Mouse (Mus musculus) c-Kit-positive CD71-positive TER-119-negative erythroid progenitor cells, embryonic 14.5 days (primary cell): ENCODE measurements around the gene Flt3l.
A peak's percentile ranks its signal among the peaks of the same experiment; 100 is the strongest.
"Not testable (repeated sequence)": the region's sequence is repeated elsewhere in the genome, so short reads cannot be mapped to it uniquely, and the experiment has no call there.

ENCODE experiments used
- DNase-seq: peaks from one replicate; pipeline ENCODE4 v3.0.0-alpha.2; 2013; ENCODE audit warnings: low read depth

The Flt3l gene

GRCm38 (mm10) chr7:45141914-45142313, 5.7 kb upstream of the Flt3l start:
- no peak for DNase-seq

DNA sequence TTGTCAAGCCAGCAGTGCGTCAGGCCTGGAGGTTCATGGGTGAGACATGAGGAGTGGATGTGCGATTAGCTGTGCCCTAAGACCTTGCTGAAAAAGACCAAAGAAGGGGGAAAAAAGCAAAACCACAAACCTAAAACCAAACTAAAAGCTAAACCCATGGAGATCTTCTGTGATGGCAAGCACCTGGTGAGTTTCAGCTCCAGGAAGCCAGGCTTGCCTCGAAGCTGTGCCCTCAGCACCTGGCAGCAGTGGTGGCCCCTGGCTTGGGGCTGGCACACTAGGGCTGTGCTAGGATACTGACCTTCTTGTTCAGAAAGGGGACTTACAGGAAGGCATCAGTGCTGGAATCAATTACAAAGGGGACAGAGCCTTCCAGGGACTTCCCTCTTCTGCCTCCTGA, 5.1 kb upstream of the Flt3l start:
- no peak for DNase-seq

DNA sequence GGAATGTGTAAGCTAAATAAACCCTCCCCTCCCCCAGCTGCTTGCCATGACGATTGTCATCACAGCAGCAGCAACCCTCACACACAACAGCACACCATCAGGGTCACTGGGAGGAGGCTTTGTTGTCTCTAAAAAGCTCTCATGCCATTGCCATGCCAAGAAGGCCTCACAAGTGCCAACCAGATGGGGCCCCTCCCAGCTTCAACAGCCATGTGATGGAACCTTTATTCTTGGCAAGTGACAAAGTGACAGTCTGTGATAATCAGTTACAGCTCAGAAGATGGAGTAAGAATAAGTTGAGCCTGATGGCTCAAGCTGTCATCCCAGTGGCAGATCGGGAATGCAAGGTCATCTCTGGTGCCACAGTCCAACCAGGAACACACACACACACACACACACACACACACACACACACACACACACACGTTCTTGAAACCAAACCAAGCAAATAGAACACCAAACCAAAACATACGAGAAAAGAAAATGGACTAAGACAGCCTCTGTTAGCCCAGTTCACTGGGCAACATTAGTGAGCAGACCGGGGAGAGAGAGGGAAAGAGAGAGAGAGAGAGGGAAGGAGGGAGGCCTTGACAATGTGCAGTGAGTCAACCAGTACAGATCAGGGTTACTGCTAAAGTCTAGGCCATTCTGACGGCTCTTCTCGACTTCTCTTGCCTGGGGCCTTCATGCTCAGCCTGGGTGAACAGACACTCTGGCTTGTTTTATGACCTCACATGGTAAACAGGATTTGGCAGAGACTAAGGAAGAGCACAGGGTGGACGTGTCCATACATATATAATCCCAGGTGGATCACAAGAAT, 3.9 kb upstream of the Flt3l start:
- DNase-seq = no peak

DNA sequence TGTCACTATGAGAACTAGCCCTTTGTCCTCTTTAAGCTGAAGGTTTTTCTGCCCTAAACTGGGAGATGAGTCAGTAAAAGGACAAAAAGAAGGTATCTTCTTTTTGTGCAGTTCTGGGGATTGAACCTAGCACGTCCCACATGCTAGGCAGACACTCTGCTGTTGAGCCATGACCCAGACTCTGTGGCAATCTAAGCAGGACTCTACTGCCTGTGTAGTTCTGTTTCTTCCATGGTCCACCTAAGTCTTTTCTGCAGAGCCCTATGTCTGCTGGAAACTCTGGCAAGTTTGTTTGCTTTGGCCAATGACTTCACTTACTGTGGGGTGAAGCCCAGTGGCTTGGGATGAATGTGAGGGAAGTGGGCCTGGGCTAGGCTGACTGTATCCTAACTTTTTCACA, 2.2 kb upstream of the Flt3l start:
- no peak for DNase-seq

DNA sequence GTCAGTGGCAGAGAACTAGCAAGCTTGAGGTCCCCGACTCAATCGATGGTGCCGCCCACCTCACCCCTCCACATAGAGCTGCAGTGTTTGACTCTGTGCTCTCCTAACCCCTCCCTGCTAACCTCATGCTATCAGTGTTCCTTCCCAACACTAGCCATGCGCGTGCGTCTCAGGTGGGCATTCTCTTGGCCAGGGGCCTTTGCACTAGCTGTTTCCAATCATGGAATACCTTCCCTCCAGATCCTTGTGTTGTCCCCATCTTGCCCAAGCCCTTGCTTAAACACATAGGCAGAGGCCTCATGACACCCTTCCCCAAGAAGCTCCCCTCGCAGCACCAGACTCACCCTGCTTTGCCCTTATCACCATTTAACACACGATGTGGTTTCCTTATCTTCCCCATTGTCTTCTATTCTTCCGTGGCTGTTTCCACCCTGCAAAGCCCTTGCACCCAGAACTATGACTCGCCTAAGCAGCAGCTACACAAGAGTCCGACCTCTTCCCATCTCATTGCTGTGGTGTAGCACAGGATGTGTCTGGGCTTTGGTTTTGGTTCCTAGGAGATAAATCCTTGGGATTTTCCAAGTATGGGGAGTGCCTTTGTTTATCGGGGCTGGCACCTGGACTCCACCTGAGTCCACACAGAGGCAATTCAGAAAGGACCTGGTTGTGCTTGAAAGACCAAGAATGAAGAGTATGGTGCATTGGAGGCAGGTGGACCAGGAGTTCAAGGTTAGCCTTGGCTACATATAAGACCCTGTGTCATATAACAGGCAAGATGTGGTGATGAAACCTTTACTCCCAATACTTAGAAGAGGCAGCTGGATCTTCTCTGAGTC, 1.2 kb upstream of the Flt3l start:
- peak; percentile 87 for DNase-seq

DNA sequence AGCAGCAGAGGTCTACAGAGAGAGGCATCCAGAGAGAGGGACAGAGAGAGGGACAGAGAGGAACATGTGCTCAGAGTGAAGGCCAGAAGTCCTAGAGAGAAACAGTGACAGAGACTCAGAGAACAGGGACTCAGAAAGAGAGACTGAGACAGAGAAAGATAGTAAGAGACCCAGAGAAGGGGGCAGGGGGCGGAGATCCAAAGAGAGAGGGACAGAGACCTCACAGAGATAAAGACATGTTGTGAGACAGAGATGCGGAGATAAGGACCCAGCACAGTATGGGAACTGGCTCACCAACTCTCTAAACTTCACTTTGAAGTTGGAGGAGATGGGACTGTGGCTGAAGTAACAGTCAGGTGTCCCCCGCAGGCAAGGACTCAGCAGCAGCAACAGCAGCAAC, 862 bp downstream of the Flt3l start:
- no peak for DNase-seq

DNA sequence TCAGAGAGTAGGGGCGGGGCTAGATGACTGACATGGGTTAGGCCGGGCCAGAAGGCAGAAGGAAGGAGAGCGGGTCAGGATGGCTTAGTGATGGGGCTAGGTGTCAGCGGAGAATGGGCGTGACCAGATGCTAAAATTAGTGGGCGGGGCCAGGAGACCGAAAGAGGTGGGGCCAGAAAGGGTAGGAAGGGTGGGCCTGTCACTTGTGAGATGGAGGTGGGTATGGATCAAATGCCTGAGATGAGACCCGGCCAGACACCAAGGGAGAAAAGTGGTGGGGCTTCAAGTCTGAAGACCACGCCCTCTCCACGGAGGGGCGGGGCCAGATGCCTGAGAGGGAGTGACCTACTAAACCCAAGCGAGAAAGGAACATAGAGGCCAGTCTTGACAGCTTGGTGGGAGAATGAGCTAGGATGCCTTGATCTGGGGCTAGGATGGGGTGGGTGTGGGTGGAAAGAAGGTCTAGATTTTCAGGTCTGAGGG, 1.6 kb downstream of the Flt3l start:
- DNase-seq = peak; percentile 90

- no peak for DNase-seq
Observed at GRCm38 (mm10) chr7:45133446-45134159, 2.6 kb downstream of the Flt3l start.

GRCm38 (mm10) chr7:45131850-45132249, 4.4 kb downstream of the Flt3l start:
- no peak for DNase-seq

DNA sequence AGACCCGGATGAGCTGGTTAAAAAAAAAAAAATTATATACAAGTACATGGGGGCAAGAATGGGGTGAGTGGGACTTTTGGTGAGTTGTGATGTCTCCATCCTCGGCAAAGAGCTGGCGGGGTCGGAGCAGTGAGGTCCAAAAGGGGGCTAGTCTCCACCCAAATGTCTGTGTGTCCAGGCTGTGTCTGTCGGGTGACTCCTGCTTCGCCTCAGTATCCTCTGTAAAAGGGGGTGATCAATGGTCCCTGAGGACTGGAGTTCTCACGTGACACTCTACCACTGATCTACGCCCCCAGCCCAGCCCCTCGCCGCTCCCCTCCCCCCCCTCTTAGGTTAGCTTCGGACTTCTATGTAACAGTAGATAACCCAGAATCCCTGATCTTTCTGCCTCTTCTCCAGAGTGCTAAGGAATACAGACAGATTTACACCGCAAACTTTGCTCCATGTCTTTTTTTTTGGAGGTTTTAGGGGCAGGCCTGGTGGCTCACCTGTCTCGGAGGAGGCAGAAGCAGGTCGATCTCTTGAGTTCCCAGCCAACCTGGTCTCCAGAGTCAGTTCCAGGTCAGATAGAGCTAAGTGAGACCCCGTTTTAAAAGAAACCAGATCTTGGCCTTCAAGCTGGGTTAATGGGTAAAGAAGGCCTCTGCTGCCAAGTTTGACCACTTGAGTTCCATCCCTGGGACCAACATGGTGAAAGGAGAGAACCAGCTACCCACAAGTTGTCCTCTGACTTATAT, 6.3 kb downstream of the Flt3l start:
- DNase-seq = no peak

DNA sequence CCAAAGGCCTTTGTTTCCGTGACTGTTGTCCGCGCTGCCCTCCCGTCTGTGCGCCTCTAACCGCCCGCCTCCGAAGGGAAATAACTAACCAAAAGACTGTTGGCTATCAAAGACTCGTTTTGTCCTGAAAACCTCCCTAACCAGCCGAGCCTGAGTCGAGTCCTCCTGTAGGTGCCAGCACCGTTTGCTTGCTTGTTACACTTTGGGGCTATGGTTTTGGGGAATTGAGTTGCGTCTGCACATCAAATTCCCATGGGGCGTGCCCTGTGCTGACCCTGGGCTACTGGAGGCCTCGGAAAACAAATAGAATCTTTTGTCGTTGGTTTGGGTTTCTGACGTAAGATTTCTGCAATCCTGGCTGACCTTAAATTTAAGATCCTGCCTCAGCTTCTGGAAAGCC, 6.9 kb downstream of the Flt3l start:
- no peak for DNase-seq

- peak; percentile 99 for DNase-seq
Observed at GRCm38 (mm10) chr7:45128624-45129246, 7.5 kb downstream of the Flt3l start, which contains the start of gene Rpl13a. Gene Rpl13a, minus strand, starts transcription at chr7:45128761.

DNA sequence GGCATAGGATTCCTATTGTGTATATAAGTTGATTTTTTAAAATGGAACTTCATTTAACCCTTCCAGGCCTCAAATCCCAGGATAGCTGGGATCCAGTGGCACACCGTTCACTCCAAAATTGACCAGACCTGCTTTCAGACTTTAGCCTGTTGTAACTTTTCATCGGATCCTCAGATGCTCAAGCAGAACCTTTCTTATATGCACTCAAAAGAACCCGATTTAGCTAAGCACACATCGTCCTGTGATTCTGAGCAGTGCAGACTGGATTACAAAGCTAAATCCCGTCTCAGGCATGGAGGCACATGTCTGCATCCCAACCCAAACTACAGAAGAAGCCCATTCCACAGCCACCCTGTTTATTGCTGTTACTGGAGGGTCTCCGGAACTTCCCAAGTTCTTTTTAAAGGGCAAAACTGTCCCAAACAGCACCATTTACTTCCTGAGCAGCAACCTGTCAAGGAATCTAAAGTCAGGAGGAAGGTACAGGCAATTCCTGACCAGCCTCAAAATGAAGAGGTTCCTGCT, 8.5 kb downstream of the Flt3l start:
- DNase-seq = no peak

DNA sequence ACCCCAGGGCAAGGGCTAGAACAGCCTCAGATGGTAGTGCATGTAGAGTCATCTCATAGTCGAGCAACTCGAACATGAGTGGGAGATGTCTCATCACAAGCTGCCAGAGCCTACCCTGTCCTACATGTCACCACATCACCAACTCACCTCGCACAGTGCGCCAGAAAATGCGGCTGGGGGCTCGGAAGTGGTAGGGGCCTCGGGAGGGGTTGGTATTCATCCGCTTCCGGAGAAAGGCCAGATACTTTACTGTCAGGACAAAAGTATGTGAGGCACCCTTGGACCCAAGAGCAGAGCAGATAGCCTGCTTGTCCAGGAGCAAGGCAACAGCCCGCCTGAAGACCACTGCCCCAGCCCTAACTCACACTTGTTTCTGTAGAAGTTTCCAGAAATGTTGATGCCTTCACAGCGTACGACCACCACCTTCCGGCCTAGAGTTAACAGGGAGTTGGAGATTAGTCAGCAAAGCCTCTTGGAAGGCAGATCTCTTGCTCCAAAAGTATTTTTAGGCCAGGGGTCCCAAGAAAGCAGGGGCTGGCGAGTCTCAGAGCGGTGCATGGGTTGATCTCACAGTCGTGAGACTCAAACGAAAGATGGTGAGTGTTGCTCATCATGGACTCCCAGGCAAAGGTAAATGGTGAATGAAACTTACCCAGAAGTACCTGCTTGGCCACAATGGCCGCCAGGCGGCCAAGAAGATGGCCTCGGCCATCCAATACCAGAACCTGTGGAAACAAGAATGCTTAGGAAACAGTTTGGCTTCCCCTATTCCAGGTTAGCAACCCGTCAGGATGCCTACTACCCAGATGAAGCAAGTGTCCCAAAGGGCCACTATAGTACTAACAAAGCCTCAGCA, 9.2 kb downstream of the Flt3l start:
- DNase-seq = no peak

DNA sequence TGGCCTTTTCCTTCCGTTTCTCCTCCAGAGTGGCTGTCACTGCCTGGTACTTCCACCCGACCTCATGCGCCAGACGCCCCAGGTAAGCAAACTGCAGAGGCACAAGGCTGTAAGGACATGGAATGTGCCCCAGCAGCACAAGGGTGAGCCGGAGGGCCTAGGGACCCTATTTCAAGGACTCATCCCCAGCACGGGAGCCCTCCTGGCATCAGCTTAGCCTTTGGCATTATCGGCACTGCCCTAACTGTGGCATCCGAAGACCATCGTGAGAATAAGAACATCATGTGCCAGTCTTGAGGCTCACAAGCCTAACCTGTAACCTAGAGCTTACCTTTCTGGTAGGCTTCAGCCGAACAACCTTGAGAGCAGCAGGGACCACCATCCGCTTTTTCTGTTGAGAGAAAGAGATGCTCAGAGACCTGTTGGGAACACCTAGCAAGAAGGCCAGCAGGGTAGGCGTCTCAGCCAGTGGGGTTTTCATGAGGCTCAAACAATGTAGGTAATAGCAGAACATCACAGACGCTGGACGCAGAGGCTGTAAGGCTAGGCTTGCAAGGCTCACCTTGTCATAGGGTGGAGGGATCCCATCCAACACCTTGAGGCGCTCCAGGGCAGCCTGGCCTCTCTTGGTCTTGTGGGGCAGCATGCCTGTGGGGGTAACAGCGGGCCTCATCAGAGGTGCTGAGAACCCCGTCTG, 9.9 kb downstream of the Flt3l start:
- DNase-seq = no peak

- DNase-seq = not testable (repeated sequence)
Observed at GRCm38 (mm10) chr7:45125649-45126048, 10.6 kb downstream of the Flt3l start.

GRCm38 (mm10) chr7:45125144-45125600, 11.1 kb downstream of the Flt3l start:
- peak; percentile 81 for DNase-seq

DNA sequence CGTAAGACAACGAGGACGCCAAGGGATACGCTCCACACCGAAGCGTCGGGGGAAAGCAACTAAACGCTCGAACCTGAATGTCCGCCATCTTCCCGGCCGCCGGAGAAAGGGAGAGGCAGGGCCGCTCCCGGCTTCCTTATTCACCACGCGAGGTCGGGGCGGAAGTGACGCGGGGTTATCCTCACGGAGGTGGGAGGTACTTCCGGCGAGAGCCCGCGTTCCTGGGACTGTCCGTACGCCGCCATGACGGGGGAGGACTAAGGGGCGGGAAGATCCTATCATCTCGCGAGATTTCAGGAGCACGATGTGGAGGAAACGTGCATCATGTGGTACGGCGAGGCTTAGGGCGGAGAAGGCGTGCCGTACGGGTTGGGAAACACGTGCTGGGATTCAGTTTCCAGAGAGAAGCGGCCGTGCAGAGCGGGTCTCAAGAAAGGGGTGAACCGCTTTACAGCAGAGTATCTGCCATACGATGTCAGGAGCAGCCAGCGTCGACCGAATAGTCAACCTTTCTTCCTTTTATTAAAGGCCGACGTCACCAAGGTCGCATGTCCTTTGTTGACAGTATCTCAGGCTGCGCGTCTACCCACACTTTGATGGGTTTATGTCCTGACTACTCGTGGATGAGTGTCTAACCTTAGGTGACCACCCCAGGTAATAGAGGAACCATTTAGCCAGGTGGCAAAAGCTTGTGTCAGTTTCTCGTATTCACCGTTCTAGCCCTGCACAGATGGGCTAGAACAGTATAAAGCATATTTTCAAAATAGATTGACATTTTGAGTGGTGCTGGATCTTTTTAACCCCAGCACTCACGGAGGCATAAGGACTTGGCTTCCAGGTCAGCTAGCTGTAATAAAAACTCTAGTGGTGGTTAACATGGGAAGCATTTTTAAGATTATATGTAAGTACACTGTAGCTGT, 11.7 kb downstream of the Flt3l start, which contains the start of gene Rps11:
Rps11 (minus strand) TSS at position 216 of the 920 bp plus-strand sequence.
- peak; percentile 99 for DNase-seq
